Mouse (Mus musculus): ENCODE results near the gene Ovol3.

- TF ChIP-seq CTCF (IDR thresholded peaks at IDR 0.05; ENCODE audit: borderline replicate concordance, insufficient read depth, low read length) (no peak), POLR2A (IDR thresholded peaks at IDR 0.05; ENCODE audit: low read depth, low read length) (no peak)
Observed at GRCm38 (mm10) chr7:30221433-30221832, 14.1 kb downstream of the Ovol3 start.
